Mouse (Mus musculus) midbrain, embryonic 14.5 days (tissue): Measurements from ENCODE around the gene Slc1a2. TPM values are rescaled to one million over a fixed set of nuclear protein-coding genes. Genes with fewer than 3 reads are reported as not detected.

Experiments used
- ATAC-seq: fragments of 200-750 bp; cut with Nextera tagmentation; 2 replicates; pipeline ENCODE4 v1.8.0; 2017; ENCODE audit warnings: moderate number of reproducible peaks, moderate library complexity; ENCODE audit not compliant: low FRiP score, low TSS enrichment
- DNase-seq: peaks from one replicate; pipeline ENCODE4 v3.0.0-alpha.2; 2015
- H3K27ac ChIP-seq: fragments of 300-500 bp; sonication (generic); replicated peaks from 2 replicates; pipeline ENCODE4 v1.5.1; 2014; ENCODE audit warnings: mild to moderate bottlenecking, low read depth, low read length, moderate library complexity
- H3K27me3 ChIP-seq: fragments of 300-500 bp; sonication (generic); 2 replicates; pipeline ENCODE4 v1.6.1; 2014; ENCODE audit warnings: low read length, control low read depth, mixed read lengths; ENCODE audit not compliant: control insufficient read depth, insufficient read depth
- H3K36me3 ChIP-seq: fragments of 300-500 bp; sonication (generic); 2 replicates; pipeline ENCODE4 v1.6.1; 2014; ENCODE audit warnings: low read length, control low read depth; ENCODE audit not compliant: control insufficient read depth, insufficient read depth
- H3K4me1 ChIP-seq: fragments of 300-500 bp; sonication (generic); 2 replicates; pipeline ENCODE4 v1.6.1; 2014; ENCODE audit warnings: mild to moderate bottlenecking, antibody characterized with exemption, low read length, control low read depth; ENCODE audit not compliant: control insufficient read depth, insufficient read depth
- H3K4me2 ChIP-seq: fragments of 300-500 bp; sonication (generic); 2 replicates; pipeline ENCODE4 v1.6.1; 2014; ENCODE audit warnings: mild to moderate bottlenecking, low read length, moderate library complexity
- H3K4me3 ChIP-seq: fragments of 300-500 bp; sonication (generic); replicated peaks from 2 replicates; pipeline ENCODE4 v1.5.1; 2014; ENCODE audit warnings: low read depth, low read length
- H3K9ac ChIP-seq: fragments of 300-500 bp; sonication (generic); replicated peaks from 2 replicates; pipeline ENCODE4 v1.6.1; 2014; ENCODE audit warnings: mild to moderate bottlenecking, low read length, moderate library complexity
- H3K9me3 ChIP-seq: fragments of 300-500 bp; sonication (generic); 2 replicates; pipeline ENCODE4 v1.6.1; 2016; ENCODE audit warnings: low read length, control low read depth, mixed read lengths; ENCODE audit not compliant: control insufficient read depth
- WGBS: fragments of 180-500 bp; shearing (Covaris S2); extraction: QIAGEN DNeasy Blood & Tissue Kit; methylation state at CpG from one replicate; pipeline ENCODE4 v1.1.7; 2014; 5-methylcytosine and 5-hydroxymethylcytosine counted together
- polyA plus RNA-seq: library from polyadenylated mRNA; unstranded; fragments of >200 nt; fragmentation: Nextera tagmentation; extraction: Ambion mirVana; gene quantifications from 2 replicates; pipeline ENCODE4 v1.2.1, GENCODE M21; 2014

The Slc1a2 gene
- polyA plus RNA-seq: 22.3 and 24.0 TPM in 2 replicates

- ATAC-seq: peak; percentile 51
- H3K4me3 ChIP-seq: peak within 1 kb of the TSS; percentile 72
- peaks cover 45% of the 10 kb centered on the region for H3K4me1 ChIP-seq
- H3K27ac ChIP-seq: peak within 1 kb of the TSS; percentile 96
- no peaks in the 10 kb centered on the region for H3K9me3 ChIP-seq
- peak; percentile 74 for DNase-seq
- H3K9ac ChIP-seq: peak within 1 kb of the TSS; percentile 87
- H3K27me3 ChIP-seq: no peaks in the 10 kb centered on the region
- H3K4me2 ChIP-seq: peak within 1 kb of the TSS; percentile 86
- WGBS: under 1% methylated on average over 20 of the region's 20 CpGs
- no peaks in the 10 kb centered on the region for H3K36me3 ChIP-seq
Measured at GRCm38 (mm10) chr2:102658163-102658660, at the start of gene Slc1a2. TSS of gene Slc1a2 (plus strand) at chr2:102658659.

DNA sequence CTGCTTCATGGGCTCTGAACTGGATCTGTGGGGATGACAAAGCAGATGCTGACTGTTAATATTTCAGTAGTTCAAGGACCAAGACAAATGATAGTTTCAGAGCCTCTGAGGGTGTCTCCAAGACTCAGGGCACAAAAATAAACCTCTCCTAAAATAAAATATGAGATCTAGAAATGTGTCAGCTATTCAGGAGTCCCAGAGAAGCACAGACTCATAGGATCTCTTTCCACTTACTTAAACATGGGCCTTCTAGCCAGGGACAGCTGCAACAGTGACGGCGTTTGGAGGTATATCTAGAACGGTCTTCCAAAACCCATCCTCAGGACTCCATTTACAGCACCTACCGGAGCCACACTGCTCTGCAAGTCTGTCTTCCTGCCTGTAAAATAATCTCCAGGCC lies 48.0 kb upstream of the Slc1a2 start:
- Histone ChIP-seq H3K4me3 (no peak overlapping the region), H3K9me3 (no peaks in the 10 kb centered on the region), H3K27ac (no peak overlapping the region), H3K36me3 (no peaks in the 10 kb centered on the region), H3K4me1 (no peaks in the 10 kb centered on the region), H3K4me2 (no peak overlapping the region), H3K9ac (no peak overlapping the region), H3K27me3 (no peaks in the 10 kb centered on the region)
- ATAC-seq (no peak), DNase-seq (no peak)
- WGBS: 96% methylated on average over 4 of the region's 4 CpGs

DNA sequence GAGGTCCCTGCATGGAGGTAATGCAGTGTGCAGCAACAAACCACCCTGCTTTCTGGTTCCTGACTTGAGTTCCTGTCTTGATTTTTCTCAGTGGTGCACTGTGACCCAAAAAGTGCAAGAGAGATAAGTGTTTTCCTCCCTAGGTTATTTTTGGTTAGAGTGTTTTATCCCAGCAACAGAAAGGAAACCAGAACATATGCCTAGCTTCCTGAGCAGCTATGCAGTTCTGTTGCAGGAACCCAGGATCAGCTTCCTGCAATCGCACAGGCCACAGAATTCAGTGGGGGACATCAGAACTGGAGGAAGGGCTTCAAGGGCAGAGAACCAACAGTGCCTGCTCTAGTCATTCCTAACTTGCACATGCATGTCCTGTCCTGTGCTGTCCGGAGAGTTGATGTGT lies 41.8 kb upstream of the Slc1a2 start:
- no peak for DNase-seq
- WGBS: 82% methylated on average over 2 of the region's 2 CpGs
- Histone ChIP-seq H3K4me1 (no peaks in the 10 kb centered on the region), H3K9ac (no peak overlapping the region), H3K36me3 (no peaks in the 10 kb centered on the region), H3K4me3 (no peak overlapping the region), H3K9me3 (no peaks in the 10 kb centered on the region), H3K27ac (no peak overlapping the region), H3K27me3 (no peaks in the 10 kb centered on the region), H3K4me2 (no peak overlapping the region)
- ATAC-seq: no peak

DNA sequence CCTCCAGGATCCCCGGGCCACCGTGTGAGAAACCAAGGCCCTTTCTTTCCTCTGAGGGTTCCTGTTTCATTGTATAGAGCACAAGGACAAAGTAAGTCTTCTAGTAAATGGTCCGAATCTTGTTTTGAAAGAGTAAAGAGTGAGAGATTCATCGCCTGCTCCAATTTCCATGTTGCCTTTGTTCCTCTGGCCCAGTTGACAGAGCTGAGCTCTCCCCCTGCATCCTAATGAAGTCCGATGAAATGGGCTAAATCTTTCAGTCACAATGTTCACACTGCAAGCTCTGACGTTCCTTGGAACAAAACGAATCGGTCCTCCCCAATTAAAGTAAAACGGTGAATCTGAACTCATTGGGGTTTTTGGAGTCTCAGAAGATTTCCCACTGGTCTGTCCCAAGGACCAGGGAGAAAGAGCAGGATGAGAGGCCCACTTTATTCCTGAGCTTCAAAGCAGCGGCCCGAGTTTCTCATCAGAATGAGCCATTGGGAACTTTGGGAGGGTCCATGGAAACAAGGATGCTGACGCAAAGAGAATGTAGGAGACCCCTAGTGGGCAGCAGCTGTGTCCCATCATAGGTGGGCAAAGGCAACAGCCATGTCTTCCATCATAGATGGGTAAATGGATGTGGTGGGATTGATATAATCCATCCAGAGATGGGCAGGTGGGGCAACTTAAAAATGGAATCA lies 37.6 kb upstream of the Slc1a2 start:
- Histone ChIP-seq H3K27ac (no peak overlapping the region), H3K4me2 (no peak overlapping the region), H3K27me3 (no peaks in the 10 kb centered on the region), H3K4me3 (no peak overlapping the region), H3K4me1 (no peaks in the 10 kb centered on the region), H3K36me3 (no peaks in the 10 kb centered on the region), H3K9me3 (no peaks in the 10 kb centered on the region), H3K9ac (no peak overlapping the region)
- WGBS: 50% methylated on average over 12 of the region's 12 CpGs
- ATAC-seq (no peak), DNase-seq (no peak)

GRCm38 (mm10) chr2:102622176-102622575 lies 36.3 kb upstream of the Slc1a2 start:
- H3K36me3 ChIP-seq: no peaks in the 10 kb centered on the region
- DNase-seq: no peak
- H3K4me3 ChIP-seq: no peak overlapping the region
- ATAC-seq: no peak
- no peaks in the 10 kb centered on the region for H3K4me1 ChIP-seq
- 83% methylated on average over 5 of the region's 5 CpGs for WGBS
- H3K4me2 ChIP-seq: no peak overlapping the region
- no peaks in the 10 kb centered on the region for H3K9me3 ChIP-seq
- no peak overlapping the region for H3K9ac ChIP-seq
- no peaks in the 10 kb centered on the region for H3K27me3 ChIP-seq
- no peak overlapping the region for H3K27ac ChIP-seq

DNA sequence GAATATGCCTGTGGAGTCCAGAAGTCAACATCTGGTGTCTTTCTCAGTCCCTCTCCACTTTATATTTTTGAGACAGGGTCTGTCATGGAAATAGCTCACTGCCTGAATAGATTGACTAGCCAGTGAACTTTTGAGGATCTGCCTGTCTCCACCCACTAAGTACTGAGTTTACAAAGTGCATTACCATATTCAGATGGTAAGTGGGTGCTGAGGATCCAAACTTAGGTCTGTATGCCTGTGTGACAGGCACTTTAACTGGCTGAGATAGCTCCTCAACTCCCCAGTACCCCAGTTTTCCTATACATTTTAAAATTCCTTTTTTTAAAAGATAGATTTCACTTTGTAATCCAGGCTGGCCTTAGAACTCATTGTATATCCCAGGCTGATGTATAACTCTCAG lies 35.5 kb upstream of the Slc1a2 start:
- ATAC-seq: no peak
- no peak overlapping the region for H3K4me2 ChIP-seq
- no peak for DNase-seq

GRCm38 (mm10) chr2:102624538-102624937 lies 33.9 kb upstream of the Slc1a2 start:
- Histone ChIP-seq H3K27me3 (no peaks in the 10 kb centered on the region), H3K4me2 (no peak overlapping the region), H3K36me3 (no peaks in the 10 kb centered on the region), H3K4me1 (no peaks in the 10 kb centered on the region; the same call in 1 of the 2 replicates), H3K9ac (no peak overlapping the region), H3K4me3 (no peak overlapping the region), H3K9me3 (no peaks in the 10 kb centered on the region), H3K27ac (no peak overlapping the region)
- WGBS: 86% methylated on average over 1 of the region's 1 CpGs
- ATAC-seq: no peak
- no peak for DNase-seq

More for the DNA sequence above, 35.5 kb upstream of the Slc1a2 start:
- no peak overlapping the region for H3K9ac ChIP-seq
- no peak overlapping the region for H3K27ac ChIP-seq
- no peaks in the 10 kb centered on the region for H3K4me1 ChIP-seq
- no peaks in the 10 kb centered on the region for H3K27me3 ChIP-seq
- H3K4me3 ChIP-seq: no peak overlapping the region
- H3K9me3 ChIP-seq: no peaks in the 10 kb centered on the region
- H3K36me3 ChIP-seq: no peaks in the 10 kb centered on the region

- DNase-seq: no peak
- H3K9ac ChIP-seq: no peak overlapping the region
- H3K27ac ChIP-seq: no peak overlapping the region
- no peaks in the 10 kb centered on the region for H3K27me3 ChIP-seq
- WGBS: 96% methylated on average over 4 of the region's 4 CpGs
- ATAC-seq: no peak
- H3K9me3 ChIP-seq: no peaks in the 10 kb centered on the region
- H3K4me1 ChIP-seq: no peaks in the 10 kb centered on the region; the same call in 1 of the 2 replicates
- H3K4me3 ChIP-seq: no peak overlapping the region
- no peaks in the 10 kb centered on the region for H3K36me3 ChIP-seq
- no peak overlapping the region for H3K4me2 ChIP-seq
Measured at GRCm38 (mm10) chr2:102632361-102632760, 26.1 kb upstream of the Slc1a2 start.

DNA sequence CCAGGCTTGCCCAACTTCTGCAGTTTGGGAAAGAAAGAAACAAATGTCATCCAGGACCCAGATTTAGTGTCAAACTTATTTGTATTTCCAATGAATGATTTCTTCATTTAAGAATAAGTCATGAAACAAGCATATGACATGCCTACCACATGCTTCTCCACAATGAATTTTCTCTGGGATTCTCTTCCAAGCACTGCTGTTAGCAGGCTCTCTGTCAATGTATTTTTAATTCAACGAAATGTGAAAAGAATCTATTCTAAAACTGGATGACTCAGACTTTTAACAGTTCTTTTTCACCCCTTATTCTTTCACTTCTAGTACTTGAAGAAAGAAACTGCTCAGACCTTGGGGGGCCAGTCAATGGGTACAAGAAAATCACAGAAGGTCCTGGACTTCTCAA lies 24.4 kb upstream of the Slc1a2 start:
- Histone ChIP-seq H3K9me3 (no peaks in the 10 kb centered on the region), H3K4me1 (peaks cover 12% of the 10 kb centered on the region), H3K36me3 (no peaks in the 10 kb centered on the region), H3K4me2 (no peak overlapping the region), H3K27ac (no peak overlapping the region), H3K4me3 (no peak overlapping the region), H3K27me3 (no peaks in the 10 kb centered on the region), H3K9ac (no peak overlapping the region)
- DNase-seq: no peak
- no peak for ATAC-seq
- WGBS: 94% methylated on average over 1 of the region's 1 CpGs
